13 mouse cellular contexts compared by ENCODE assay signal in genomic region chr5:35743238-35743951, GRCm38 (mm10). TPM values are rescaled to one million over a fixed set of nuclear protein-coding genes. Genes with fewer than 3 reads are reported as not detected.
DNase-seq lines count a peak whose midpoint lies in the region; ATAC-seq and TF ChIP-seq lines count a peak whose summit lies in the region.
"Had no signal": no experiment of that assay in that cellular context is flagged by ENCODE, and none has a peak within 500 bp of the region (broad histone marks: within the 10 kb centered on the region; RNA-seq: fewer than 3 reads in every experiment).

No protein-coding gene starts in this region.

- H3K4me1 ChIP-seq in spleen, adult 2 months (ENCODE audit: control insufficient read depth, insufficient read depth, insufficient read length) = peaks cover 10% of the 10 kb centered on the region; the same call in 1 of the 2 replicates
- H3K4me1 ChIP-seq in stomach, postnatal 0 days (replicated peaks; ENCODE audit: control insufficient read depth, insufficient read depth) = peaks cover 3% of the 10 kb centered on the region; the same call in 1 of the 2 replicates
- no peaks in the 10 kb centered on the region for H3K4me1 ChIP-seq in midbrain, postnatal 0 days (ENCODE audit: insufficient read depth, low read length)

- no peaks in the 10 kb centered on the region for H3K27me3 ChIP-seq in spleen, adult 2 months (ENCODE audit: control insufficient read depth, insufficient read depth, low read length)
- H3K27me3 ChIP-seq in stomach, postnatal 0 days (ENCODE audit: control insufficient read depth, insufficient read depth, low read length) = no peaks in the 10 kb centered on the region
- peaks cover 11% of the 10 kb centered on the region; the same call in 1 of the 2 replicates for H3K27me3 ChIP-seq in midbrain, postnatal 0 days (ENCODE audit: insufficient read depth, low read length)

- 67% methylated on average over 8 of the region's 8 CpGs for WGBS in spleen, adult 2 months
- 68% methylated on average over 8 of the region's 8 CpGs for WGBS in stomach, postnatal 0 days
- 76% methylated on average over 8 of the region's 8 CpGs for WGBS in midbrain, postnatal 0 days

- no peak for DNase-seq in spleen, adult 2 months (ENCODE audit: low read depth in 1 of 2, low spot score in 2 of 2)
- DNase-seq in spleen, postnatal 10 days (ENCODE audit: low spot score in 2 of 2) = no peak
- peak; percentile 45 for DNase-seq in brain, adult 2 months (ENCODE audit: low read depth, low spot score)
- peak; percentile 65 to 73 for DNase-seq in heart, postnatal 36 days
- no peak for DNase-seq in stomach, postnatal 0 days (ENCODE audit: low spot score)
- no peak for DNase-seq in cerebellum, adult 9-11 months
- no peak for DNase-seq in midbrain, postnatal 0 days (ENCODE audit: low spot score)
- DNase-seq: thymus, postnatal 4 days had no signal

- no peaks in the 10 kb centered on the region for H3K36me3 ChIP-seq in spleen, adult 2 months (ENCODE audit: control insufficient read depth, insufficient read depth, low read length)
- H3K36me3 ChIP-seq in stomach, postnatal 0 days (ENCODE audit: control insufficient read depth, insufficient read depth, low read length) = no peaks in the 10 kb centered on the region
- no peaks in the 10 kb centered on the region for H3K36me3 ChIP-seq in midbrain, postnatal 0 days (ENCODE audit: insufficient read depth, low read length)
- H3K36me3 ChIP-seq: embryonic facial prominence, embryonic 15.5 days; heart, embryonic 15.5 days; limb, embryonic 13.5 days had no signal

- H3K9ac ChIP-seq in stomach, postnatal 0 days (ENCODE audit: low read length) = 0 out of 2 replicates have a peak overlapping the region, but pooled peaks have one; percentile 23
- H3K9ac ChIP-seq in midbrain, postnatal 0 days (replicated peaks; ENCODE audit: low read length, poor library complexity, severe bottlenecking) = no peak overlapping the region
- H3K9ac ChIP-seq: embryonic facial prominence, embryonic 15.5 days; heart, embryonic 15.5 days; limb, embryonic 13.5 days had no signal

- intact Hi-C loops in heart, postnatal 36 days (cut with DNase I) = no loop called here

- no peak overlapping the region for H3K4me3 ChIP-seq in spleen, adult 2 months (ENCODE audit: extremely low read depth, insufficient read depth, insufficient read length)
- H3K4me3 ChIP-seq in stomach, postnatal 0 days (ENCODE audit: low read depth, low read length) = no peak overlapping the region
- H3K4me3 ChIP-seq in midbrain, postnatal 0 days (ENCODE audit: low read depth, low read length) = no peak overlapping the region
- H3K4me3 ChIP-seq: embryonic facial prominence, embryonic 15.5 days; heart, embryonic 15.5 days; limb, embryonic 13.5 days had no signal

- H3K27ac ChIP-seq in spleen, adult 2 months (ENCODE audit: insufficient read depth, low read length) = peak overlapping the region; percentile 24; the same call in 1 of the 2 replicates
- H3K27ac ChIP-seq in stomach, postnatal 0 days (replicated peaks) = peak overlapping the region; percentile 8; the same call in 1 of the 2 replicates
- no peak overlapping the region for H3K27ac ChIP-seq in midbrain, postnatal 0 days (ENCODE audit: low read depth, low read length)
- H3K27ac ChIP-seq: embryonic facial prominence, embryonic 15.5 days; heart, embryonic 15.5 days; limb, embryonic 13.5 days had no signal

- TF ChIP-seq CTCF in spleen, adult 2 months (IDR thresholded peaks at IDR 0.05; ENCODE audit: extremely low read depth, insufficient read depth, insufficient read length, insufficient replicate concordance) = no peak
- no peak for TF ChIP-seq CTCF in stomach, postnatal 0 days (IDR thresholded peaks at IDR 0.05; ENCODE audit: low read depth)
- TF ChIP-seq CTCF in midbrain, postnatal 0 days (IDR thresholded peaks at IDR 0.05) = no peak

- ATAC-seq in stomach, postnatal 0 days (ENCODE audit: low FRiP score, low TSS enrichment) = no peak
- ATAC-seq in midbrain, postnatal 0 days (ENCODE audit: low FRiP score) = no peak
- ATAC-seq: midbrain, embryonic 16.5 days had no signal

- TF ChIP-seq EP300 in stomach, postnatal 0 days (optimal IDR thresholded peaks at IDR 0.05) = no peak

- H3K4me2 ChIP-seq in stomach, postnatal 0 days (replicated peaks; ENCODE audit: low read depth) = no peak overlapping the region
- H3K4me2 ChIP-seq in midbrain, postnatal 0 days (ENCODE audit: low read depth, low read length, poor library complexity, severe bottlenecking) = no peak overlapping the region
- H3K4me2 ChIP-seq: embryonic facial prominence, embryonic 15.5 days; heart, embryonic 15.5 days; limb, embryonic 13.5 days had no signal

- no peak for TF ChIP-seq POLR2A in spleen, adult 2 months (IDR thresholded peaks at IDR 0.05; ENCODE audit: low read depth, low read length)

- H3K9me3 ChIP-seq in stomach, postnatal 0 days (ENCODE audit: control insufficient read depth, low read length) = no peaks in the 10 kb centered on the region
- no peaks in the 10 kb centered on the region for H3K9me3 ChIP-seq in midbrain, postnatal 0 days (ENCODE audit: low read length)
- H3K9me3 ChIP-seq: embryonic facial prominence, embryonic 15.5 days; heart, embryonic 15.5 days; limb, embryonic 13.5 days had no signal

RNA-seq across cellular contexts. Expression of gene Sh3tc1, which starts 3.6 kb away (rescaled TPM):
- polyA plus RNA-seq in spleen, adult 2 months (2012; rRNA removed) = 10.7 and 12.9 TPM in 2 replicates
- total RNA-seq in heart, postnatal 36 days (2021) = 1 to 10 TPM; 7.0 to 9.9 TPM
- polyA plus RNA-seq in stomach, postnatal 0 days (2015; fragmentation: Nextera tagmentation; extraction: Ambion mirVana) = 2.8 and 3.2 TPM in 2 replicates
- total RNA-seq in midbrain, postnatal 0 days (2014; rRNA removed) = 1.9 and 3.6 TPM in 2 replicates
- polyA plus RNA-seq in midbrain, postnatal 0 days (2015; fragmentation: Nextera tagmentation; extraction: Ambion mirVana) = 1.8 TPM in 2 replicates
- total RNA-seq: MEL had no signal

RNA-seq across cellular contexts. Expression of gene Ablim2, which starts 14.3 kb away (rescaled TPM):
- 5.1 and 5.7 TPM in 2 replicates for polyA plus RNA-seq in spleen, adult 2 months (2012; rRNA removed)
- total RNA-seq in heart, postnatal 36 days (2021) = 10 to 100 TPM; 20.7 to 21.0 TPM
- 1.3 and 1.5 TPM in 2 replicates for polyA plus RNA-seq in stomach, postnatal 0 days (2015; fragmentation: Nextera tagmentation; extraction: Ambion mirVana)
- 44.9 and 51.4 TPM in 2 replicates for total RNA-seq in midbrain, postnatal 0 days (2014; rRNA removed)
- polyA plus RNA-seq in midbrain, postnatal 0 days (2015; fragmentation: Nextera tagmentation; extraction: Ambion mirVana) = 31.7 and 32.2 TPM in 2 replicates
- total RNA-seq: MEL had no signal

Comparison
In these comparisons a context has a peak if more than half of its experiments do, and no peak if none do; other contexts are left out.
1. DNase-seq: peak in brain, adult 2 months (single experiment) and heart, postnatal 36 days (2 of 2); none in spleen, adult 2 months (0 of 2), spleen, postnatal 10 days (0 of 2), stomach, postnatal 0 days (single experiment), cerebellum, adult 9-11 months (single experiment) and midbrain, postnatal 0 days (single experiment).